18 mouse cellular contexts compared by ENCODE assay signal in genomic region chrX:57309993-57310392, GRCm38 (mm10). TPM values are rescaled to one million over a fixed set of nuclear protein-coding genes. Genes with fewer than 3 reads are reported as not detected.
DNase-seq lines count a peak whose midpoint lies in the region; ATAC-seq and TF ChIP-seq lines count a peak whose summit lies in the region.
"Had no signal": no experiment of that assay in that cellular context is flagged by ENCODE, and none has a peak within 500 bp of the region (broad histone marks: within the 10 kb centered on the region; RNA-seq: fewer than 3 reads in every experiment).

No protein-coding gene starts in this region.

- H3K9me3 ChIP-seq in lung, postnatal 0 days (ENCODE audit: low read length): no peaks in the 10 kb centered on the region
- H3K9me3 ChIP-seq: embryonic facial prominence, embryonic 15.5 days; forebrain, embryonic 12.5 days; kidney, embryonic 15.5 days; liver, embryonic 13.5 days; midbrain, embryonic 13.5 days had no signal

- no peak overlapping the region for H3K27ac ChIP-seq in lung, postnatal 0 days (ENCODE audit: low read length)
- no peak overlapping the region for H3K27ac ChIP-seq in layer of hippocampus, adult 2 months
- H3K27ac ChIP-seq: embryonic facial prominence, embryonic 15.5 days; forebrain, embryonic 12.5 days; kidney, embryonic 15.5 days; liver, embryonic 13.5 days; midbrain, embryonic 13.5 days had no signal

- ATAC-seq in lung, postnatal 0 days: peak; percentile 46
- ATAC-seq in erythroblast, adult 5-6 weeks (replicated peaks; ENCODE audit: low FRiP score, poor library complexity, severe bottlenecking): no peak
- ATAC-seq: hindbrain, embryonic 16.5 days; midbrain, embryonic 13.5 days had no signal

- H3K36me3 ChIP-seq in lung, postnatal 0 days (ENCODE audit: insufficient read depth, low read length): no peaks in the 10 kb centered on the region
- H3K36me3 ChIP-seq: embryonic facial prominence, embryonic 15.5 days; forebrain, embryonic 12.5 days; kidney, embryonic 15.5 days; liver, embryonic 13.5 days; midbrain, embryonic 13.5 days had no signal

- TF ChIP-seq EP300 in lung, postnatal 0 days (IDR thresholded peaks at IDR 0.05): no peak

- H3K4me1 ChIP-seq in lung, postnatal 0 days (ENCODE audit: insufficient read depth, low read depth, low read length): no peaks in the 10 kb centered on the region
- H3K4me1 ChIP-seq: embryonic facial prominence, embryonic 15.5 days; forebrain, embryonic 12.5 days; kidney, embryonic 15.5 days; midbrain, embryonic 13.5 days had no signal

- H3K27me3 ChIP-seq in lung, postnatal 0 days (replicated peaks; ENCODE audit: insufficient read depth, low read length): no peaks in the 10 kb centered on the region
- H3K27me3 ChIP-seq: embryonic facial prominence, embryonic 15.5 days; forebrain, embryonic 12.5 days; kidney, embryonic 15.5 days; liver, embryonic 13.5 days; midbrain, embryonic 13.5 days had no signal

- 70% methylated on average over 2 of the region's 2 CpGs for WGBS in lung, postnatal 0 days

- H3K4me3 ChIP-seq in lung, postnatal 0 days (ENCODE audit: low read depth, low read length): no peak overlapping the region
- no peak overlapping the region for H3K4me3 ChIP-seq in layer of hippocampus, adult 2 months
- H3K4me3 ChIP-seq: embryonic facial prominence, embryonic 15.5 days; forebrain, embryonic 12.5 days; kidney, embryonic 15.5 days; liver, embryonic 13.5 days; midbrain, embryonic 13.5 days; myocyte had no signal

- no peak overlapping the region for H3K9ac ChIP-seq in lung, postnatal 0 days (replicated peaks; ENCODE audit: low read depth)
- H3K9ac ChIP-seq: embryonic facial prominence, embryonic 15.5 days; forebrain, embryonic 12.5 days; kidney, embryonic 15.5 days; liver, embryonic 13.5 days; midbrain, embryonic 13.5 days had no signal

- no peak for DNase-seq in lung, postnatal 0 days (ENCODE audit: low spot score)
- no peak for DNase-seq in lung, postnatal 4 days
- peak; percentile 1 for DNase-seq in NIH3T3 (ENCODE audit: low read depth)
- DNase-seq in naive thymus-derived CD4-positive, alpha-beta T cell, adult 2 months (ENCODE audit: low read depth): peak; percentile 54
- peak; percentile 50 for DNase-seq in thymus, postnatal 4 days
- no peak for DNase-seq in cerebellum, adult 18-20 months
- no peak for DNase-seq in layer of hippocampus, adult 2 months (ENCODE audit: low spot score in 2 of 2)
- DNase-seq: cerebellum, adult 2 months; liver, embryonic 13.5 days; lung, postnatal 14 days; right cerebral cortex, postnatal 25 days had no signal

- no peak for TF ChIP-seq CTCF in lung, postnatal 0 days (IDR thresholded peaks at IDR 0.05)
- TF ChIP-seq CTCF in layer of hippocampus, adult 2 months (conservative IDR thresholded peaks at IDR 0.05): no peak

- no peak overlapping the region for H3K4me2 ChIP-seq in lung, postnatal 0 days (replicated peaks; ENCODE audit: low read depth, low read length)
- H3K4me2 ChIP-seq: embryonic facial prominence, embryonic 15.5 days; forebrain, embryonic 12.5 days; kidney, embryonic 15.5 days; liver, embryonic 13.5 days; midbrain, embryonic 13.5 days had no signal

RNA-seq across cellular contexts. Expression of gene Arhgef6, which starts 28.5 kb away (rescaled TPM):
- polyA plus RNA-seq in lung, postnatal 0 days (2015; fragmentation: Nextera tagmentation; extraction: Ambion mirVana): 23.3 and 25.9 TPM in 2 replicates
- 47.8 and 56.2 TPM in 2 replicates for total RNA-seq in erythroblast, adult 5-6 weeks (2015; ENCODE audit: low replicate concordance)
- total RNA-seq in erythroblast, adult 5-6 weeks (2017; ENCODE audit: low replicate concordance): 25.8 and 37.2 TPM in 2 replicates
- total RNA-seq in layer of hippocampus, adult 2 months (2021): 10 to 100 TPM; 31.3 to 39.4 TPM

Comparison
In these comparisons a context has a peak if more than half of its experiments do, and no peak if none do; other contexts are left out.
1. DNase-seq: peak in NIH3T3 (single experiment), naive thymus-derived CD4-positive, alpha-beta T cell, adult 2 months (single experiment) and thymus, postnatal 4 days (single experiment); none in lung, postnatal 0 days (single experiment), lung, postnatal 4 days (0 of 2), cerebellum, adult 18-20 months (0 of 2) and layer of hippocampus, adult 2 months (0 of 2).